Mouse (Mus musculus) ES-E14 (cell line): ENCODE results near the gene Metap1d. TPM values are rescaled to one million over a fixed set of nuclear protein-coding genes. Genes with fewer than 3 reads are reported as not detected.

Experiments used
- DNase-seq: peaks from one replicate; pipeline ENCODE4 v3.0.0-alpha.2; 2013; ENCODE audit warnings: low read depth, low spot score
- H3K27ac ChIP-seq: 2 replicates; pipeline ENCODE4 v1.5.1; 2012; ENCODE audit warnings: low read depth, mild to moderate bottlenecking, low read length, moderate library complexity, mixed read lengths; ENCODE audit not compliant: poor library complexity, insufficient read depth, severe bottlenecking
- H3K36me3 ChIP-seq: 2 replicates; pipeline ENCODE4 v1.6.1; 2012; ENCODE audit warnings: mild to moderate bottlenecking, low read length, moderate library complexity, mixed read lengths; ENCODE audit not compliant: control insufficient read depth, poor library complexity, insufficient read depth, severe bottlenecking
- H3K4me1 ChIP-seq, 2 experiments: fragments of 150-350 bp in 1 of 2; sonication (generic) in 1 of 2; 2 replicates each; pipeline ENCODE4 v1.6.1; 2012; ENCODE audit warnings: low read length in 2 of 2, mild to moderate bottlenecking in 1 of 2, mixed read lengths in 1 of 2; ENCODE audit not compliant: control insufficient read depth in 2 of 2, insufficient read depth in 2 of 2, poor library complexity in 1 of 2
- H3K4me3 ChIP-seq, 2 experiments: fragments of 150-350 bp in 1 of 2; sonication (generic) in 1 of 2; 2 replicates each; pipeline ENCODE4 v1.5.1; 2012; ENCODE audit warnings: low read length in 2 of 2, low read depth in 1 of 2, mild to moderate bottlenecking in 1 of 2, mixed read lengths in 1 of 2; ENCODE audit not compliant: insufficient read depth in 1 of 2, poor library complexity in 1 of 2, severe bottlenecking in 1 of 2
- H3K9ac ChIP-seq: 2 replicates; pipeline ENCODE4 v1.6.1; 2012; ENCODE audit warnings: low read depth, mild to moderate bottlenecking, low read length, mixed read lengths; ENCODE audit not compliant: poor library complexity, insufficient read depth, severe bottlenecking
- H3K9me3 ChIP-seq: fragments of 150-350 bp; sonication (generic); 2 replicates; pipeline ENCODE4 v1.6.1; 2012; ENCODE audit warnings: low read depth, mild to moderate bottlenecking, low read length; ENCODE audit not compliant: control insufficient read depth, insufficient read depth
- CHD2 ChIP-seq: IDR thresholded peaks from 2 replicates; pipeline ENCODE4 v1.6.1; 2014; ENCODE audit warnings: mild to moderate bottlenecking, low read depth, low read length, inconsistent platforms
- HCFC1 ChIP-seq: IDR thresholded peaks from 2 replicates; pipeline ENCODE4 v1.6.1; 2012; ENCODE audit warnings: low read length, inconsistent platforms, borderline replicate concordance; ENCODE audit not compliant: insufficient read depth
- MAFK ChIP-seq: IDR thresholded peaks from 2 replicates; pipeline ENCODE4 v1.6.1; 2014; ENCODE audit warnings: mild to moderate bottlenecking, low read depth, low read length, inconsistent platforms; ENCODE audit not compliant: insufficient read depth
- ZC3H11A ChIP-seq: IDR thresholded peaks from 2 replicates; pipeline ENCODE4 v1.6.1; 2012; ENCODE audit warnings: low read depth, mild to moderate bottlenecking, inconsistent platforms, low read length, borderline replicate concordance
- ZNF384 ChIP-seq: IDR thresholded peaks from 2 replicates; pipeline ENCODE4 v1.6.1; 2012; ENCODE audit warnings: low read depth, low read length, inconsistent platforms
- in situ Hi-C, 2 experiments: fragments of 600-800 bp; cut with MboI; formaldehyde crosslinking; loops; one replicate each; pipeline ENCODE4 v1.15.1; 2025; ENCODE audit warnings: low sequenced_read_pairs in 2 of 2, inconsistent platforms in 1 of 2; ENCODE audit not compliant: unreplicated experiment in 2 of 2
- total RNA-seq: library from RNA; depleted of rRNA; stranded (reverse); fragments of 300-350 nt; gene quantifications from 2 replicates; pipeline ENCODE4 v1.2.3, GENCODE M21; 2012

Gene Metap1d
- total RNA-seq, 1 experiment = 18.8 TPM

DNA sequence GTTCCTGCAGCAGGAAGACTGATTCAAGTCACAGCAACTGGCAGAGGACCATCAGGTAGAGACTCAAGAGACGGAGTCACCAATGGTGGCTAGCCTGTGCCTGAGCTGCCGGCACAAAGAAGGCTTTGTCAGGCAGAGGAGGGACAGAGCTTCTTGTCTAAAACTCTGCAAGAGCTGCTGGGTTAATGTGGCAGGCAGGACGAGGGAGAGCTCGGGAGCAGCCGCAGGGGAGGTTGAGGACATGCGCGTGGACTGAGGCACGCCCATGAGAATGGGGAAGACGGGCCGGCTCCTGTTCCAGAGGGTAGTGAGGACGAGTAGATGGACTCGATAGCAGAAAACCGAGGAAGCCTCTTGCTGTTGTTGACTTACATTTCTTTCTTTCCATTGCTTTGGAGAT lies 5.5 kb downstream of the Metap1d start:
- in situ Hi-C loops = no loop called here
- Histone ChIP-seq H3K27ac (no peak overlapping the region), H3K36me3 (no peaks in the 10 kb centered on the region), H3K4me1 (0 out of 4 replicates have a peak, but pooled peaks cover 0 to 2% of the 10 kb centered on the region in 2 experiments), H3K9me3 (no peaks in the 10 kb centered on the region), H3K4me3 (no peak overlapping the region), H3K9ac (no peak overlapping the region)
- TF ChIP-seq MAFK (no peak), HCFC1 (no peak), ZNF384 (no peak), ZC3H11A (no peak), CHD2 (no peak)
- DNase-seq = no peak

DNA sequence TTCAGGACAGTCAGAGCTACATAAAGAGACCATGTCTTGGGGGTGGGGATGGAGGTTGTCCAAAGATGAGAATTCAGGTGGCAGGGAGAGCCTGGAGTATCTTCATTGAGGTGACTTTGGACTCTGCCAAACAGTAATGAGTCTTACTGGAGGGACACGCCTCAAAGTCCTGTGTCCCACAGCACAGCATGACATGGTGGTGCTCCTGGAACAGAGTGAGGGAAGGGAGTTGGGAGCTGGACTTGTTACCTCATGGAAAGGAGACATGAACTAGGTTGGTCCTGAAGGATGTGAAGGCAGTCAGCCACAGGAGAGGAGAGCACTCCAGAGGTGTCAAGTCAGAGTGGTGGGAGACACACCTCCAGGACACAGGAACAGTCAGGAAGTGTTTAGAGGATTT lies 6.6 kb downstream of the Metap1d start:
- H3K36me3 ChIP-seq = no peaks in the 10 kb centered on the region
- H3K9me3 ChIP-seq = no peaks in the 10 kb centered on the region
- in situ Hi-C loops = no loop called here
- H3K27ac ChIP-seq = no peak overlapping the region
- DNase-seq = no peak
- H3K4me3 ChIP-seq = no peak overlapping the region
- no peak for TF ChIP-seq MAFK
- no peak for TF ChIP-seq CHD2
- no peak for TF ChIP-seq ZC3H11A
- no peak for TF ChIP-seq ZNF384
- TF ChIP-seq HCFC1 = no peak
- no peak overlapping the region for H3K9ac ChIP-seq
- H3K4me1 ChIP-seq = no peaks in the 10 kb centered on the region

DNA sequence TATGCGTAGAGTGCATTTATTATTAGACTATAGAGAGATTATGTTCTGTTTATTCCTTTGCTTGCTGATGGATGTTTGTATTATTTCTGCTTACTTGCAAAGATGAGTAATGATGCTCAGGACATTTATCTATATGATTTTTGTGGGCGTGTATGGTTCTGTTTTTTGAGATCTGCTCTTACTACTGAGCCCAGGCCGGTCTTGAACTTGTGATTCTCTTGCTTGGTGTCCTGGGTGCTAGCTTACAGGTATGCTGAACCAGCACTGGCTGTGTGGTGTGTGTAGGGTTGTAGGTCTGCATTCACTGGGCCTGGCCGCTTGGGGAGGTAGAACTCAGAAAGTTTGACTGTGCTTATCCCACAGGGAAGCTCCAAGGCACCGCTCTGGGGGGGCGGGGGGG lies 8.1 kb downstream of the Metap1d start:
- H3K4me3 ChIP-seq = no peak overlapping the region

DNA sequence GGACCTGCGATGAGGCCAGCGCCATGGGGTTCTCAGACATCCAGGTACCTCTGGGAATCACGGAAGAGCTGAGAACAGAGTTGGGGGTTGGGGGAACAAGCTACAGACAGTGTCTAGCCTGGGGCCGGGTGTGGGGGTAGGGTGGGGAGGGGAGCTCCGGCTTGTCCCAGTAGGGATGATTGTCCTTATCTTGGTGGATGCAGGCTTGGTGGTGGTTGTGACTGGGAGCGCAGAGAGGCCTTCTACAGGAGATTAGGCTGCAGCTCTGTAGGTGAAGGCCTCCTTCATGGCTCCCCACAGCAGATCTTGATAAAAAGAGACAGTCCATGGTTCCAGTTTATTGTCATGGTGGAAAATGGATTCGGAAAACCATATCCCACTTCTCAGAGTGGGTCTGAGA lies 8.5 kb downstream of the Metap1d start:
- H3K27ac ChIP-seq = no peak overlapping the region
- in situ Hi-C loops = no loop called here
- H3K9ac ChIP-seq = no peak overlapping the region
- H3K4me3 ChIP-seq = no peak overlapping the region
- H3K9me3 ChIP-seq = no peaks in the 10 kb centered on the region
- DNase-seq = no peak
- no peaks in the 10 kb centered on the region for H3K4me1 ChIP-seq
- no peak for TF ChIP-seq ZNF384
- no peak for TF ChIP-seq ZC3H11A
- no peaks in the 10 kb centered on the region for H3K36me3 ChIP-seq

More for the DNA sequence above, 8.1 kb downstream of the Metap1d start:
- Histone ChIP-seq H3K27ac (no peak overlapping the region), H3K4me1 (no peaks in the 10 kb centered on the region), H3K9me3 (no peaks in the 10 kb centered on the region), H3K9ac (no peak overlapping the region), H3K36me3 (no peaks in the 10 kb centered on the region)
- DNase-seq = no peak
- TF ChIP-seq ZC3H11A (no peak), ZNF384 (no peak), MAFK (no peak), CHD2 (no peak), HCFC1 (no peak)
- in situ Hi-C loops = no loop called here

DNA sequence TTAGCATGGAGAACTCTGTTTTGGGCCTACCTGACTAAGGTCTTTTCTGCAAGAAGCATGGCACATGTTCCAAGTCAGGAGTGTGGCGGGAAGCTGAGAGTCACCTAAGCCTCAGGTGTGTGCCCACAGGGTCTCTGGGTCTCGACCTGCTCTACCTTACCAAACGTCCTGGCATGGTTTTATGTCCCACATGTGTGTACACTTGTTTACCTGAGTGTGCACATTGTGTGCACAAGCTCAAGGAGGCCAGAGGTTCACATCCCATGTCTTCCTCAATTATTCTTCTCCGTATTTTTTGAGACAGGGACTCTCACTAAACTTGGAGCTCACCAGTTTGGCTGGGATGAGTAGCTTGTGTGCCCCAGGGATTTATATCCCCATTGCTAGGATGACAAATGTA lies 9.0 kb downstream of the Metap1d start:
- in situ Hi-C loops = no loop called here
- no peaks in the 10 kb centered on the region for H3K9me3 ChIP-seq

More for the DNA sequence above, 9.0 kb downstream of the Metap1d start:
- DNase-seq = no peak
- Histone ChIP-seq H3K9ac (no peak overlapping the region), H3K4me3 (no peak overlapping the region), H3K36me3 (no peaks in the 10 kb centered on the region), H3K27ac (no peak overlapping the region), H3K4me1 (no peaks in the 10 kb centered on the region)
- TF ChIP-seq MAFK (no peak), CHD2 (no peak), HCFC1 (no peak), ZNF384 (no peak), ZC3H11A (no peak)
